Mouse (Mus musculus) brain, embryonic 14.5 days (tissue): ENCODE data around the gene Fars2. TPM values are rescaled to one million over a fixed set of nuclear protein-coding genes. Genes with fewer than 3 reads are reported as not detected.
"Not testable (repeated sequence)": the region's sequence is repeated elsewhere in the genome, so short reads cannot be mapped to it uniquely, and the experiment has no call there.

ENCODE experiments used
- DNase-seq: peaks from one replicate; pipeline ENCODE4 v3.0.0-alpha.2; 2011; ENCODE audit warnings: low read depth
- CTCF ChIP-seq: fragments of 200-500 bp; IDR thresholded peaks from 2 replicates; pipeline ENCODE4 v1.5.1; 2012; ENCODE audit warnings: inconsistent platforms, mild to moderate bottlenecking, moderate library complexity, borderline replicate concordance; ENCODE audit not compliant: insufficient read depth, insufficient read length; ENCODE audit errors: extremely low read depth
- POLR2A ChIP-seq: fragments of 200-500 bp; IDR thresholded peaks from 2 replicates; pipeline ENCODE4 v1.6.1; 2012; ENCODE audit warnings: mild to moderate bottlenecking, inconsistent platforms, borderline replicate concordance; ENCODE audit not compliant: poor library complexity, insufficient read depth, insufficient read length, severe bottlenecking; ENCODE audit errors: extremely low read depth
- polyA plus RNA-seq: library from polyadenylated mRNA; depleted of rRNA; stranded (reverse); fragments of >200 nt; gene quantifications from 2 replicates; pipeline ENCODE4 v1.2.3, GENCODE M21; 2012

The Fars2 gene
- polyA plus RNA-seq, 1 experiment: 28.9 TPM

DNA sequence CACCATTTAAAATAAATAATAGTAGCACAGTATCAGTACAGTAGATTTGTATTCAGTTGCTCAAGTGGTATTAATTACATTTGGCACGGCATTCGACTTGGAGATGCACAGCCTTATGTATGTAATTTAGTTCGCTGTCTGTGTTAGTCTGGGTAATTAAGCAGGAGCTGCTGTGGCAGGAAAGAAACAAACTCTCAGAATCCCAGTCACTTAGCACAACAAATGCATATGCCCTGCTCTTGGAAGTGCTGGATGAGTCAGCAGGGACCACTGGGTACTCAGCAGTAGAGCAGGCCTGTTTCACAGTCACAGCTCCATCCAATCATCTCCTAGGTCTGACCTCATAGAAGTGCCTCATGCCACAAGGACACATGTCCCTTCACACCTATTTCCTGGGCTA, 200.6 kb downstream of the Fars2 start:
- TF ChIP-seq CTCF (no peak), POLR2A (no peak)
- peak; percentile 87 for DNase-seq

DNA sequence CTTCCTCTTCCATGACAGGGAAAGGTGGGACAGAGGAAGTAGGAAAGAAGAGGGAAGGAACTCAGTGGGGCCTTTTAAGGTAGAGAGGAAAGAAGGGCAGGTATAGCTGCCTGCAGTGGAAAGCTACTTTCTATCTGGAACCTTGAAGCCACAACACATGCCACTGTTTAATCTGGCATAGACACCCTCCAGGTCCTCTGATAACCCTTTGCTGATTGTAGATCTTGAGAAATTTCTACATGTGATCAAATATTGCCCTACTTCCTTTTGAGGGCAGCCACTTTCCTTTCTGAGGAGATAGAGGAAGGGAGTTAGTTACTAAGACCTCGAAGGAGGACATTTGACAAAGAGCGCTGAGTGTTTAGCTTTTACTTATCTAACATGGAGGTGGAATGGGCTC, 207.4 kb downstream of the Fars2 start:
- no peak for DNase-seq

DNA sequence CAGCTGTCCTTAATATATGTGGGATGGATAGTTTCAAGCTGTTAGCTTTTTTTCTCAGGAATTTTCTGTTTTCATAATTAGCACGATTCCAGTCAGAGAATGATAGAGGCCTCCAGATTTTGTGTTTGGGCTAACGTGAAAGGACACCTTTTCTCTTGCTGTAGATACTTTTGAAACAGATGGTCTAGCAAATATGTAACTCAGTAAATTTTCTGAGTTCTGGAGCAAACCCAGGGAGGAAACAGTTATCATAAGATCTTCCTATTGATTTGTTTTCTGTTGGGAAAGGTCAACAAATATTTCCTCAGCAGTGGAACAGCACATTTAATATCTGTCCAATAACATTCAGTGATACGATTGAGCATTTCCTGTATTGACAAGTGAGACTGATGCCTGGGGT, 209.3 kb downstream of the Fars2 start:
- DNase-seq: no peak
- TF ChIP-seq CTCF (no peak), POLR2A (no peak)

More for the DNA sequence above, 207.4 kb downstream of the Fars2 start:
- TF ChIP-seq POLR2A (no peak), CTCF (no peak)

DNA sequence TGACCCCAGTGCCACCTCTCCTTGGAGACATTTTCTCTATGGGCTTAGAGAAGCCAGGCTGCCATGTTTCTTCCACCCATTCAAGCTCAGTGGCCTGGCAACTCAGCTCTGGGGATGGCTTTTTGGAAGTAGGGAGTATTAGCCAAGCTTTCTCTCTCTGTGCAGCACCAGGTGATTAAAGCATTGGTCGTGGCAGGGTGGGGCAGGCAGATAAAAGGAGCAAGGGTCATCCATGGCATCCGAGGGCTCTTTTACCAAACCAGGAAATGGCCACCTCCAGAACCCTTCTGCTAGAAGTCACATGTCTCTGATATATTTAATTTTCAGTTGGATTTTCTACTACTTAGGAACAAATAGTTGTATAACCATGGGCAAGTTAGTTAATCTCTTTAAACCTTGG, 212.7 kb downstream of the Fars2 start:
- TF ChIP-seq CTCF (no peak), POLR2A (no peak)
- no peak for DNase-seq

DNA sequence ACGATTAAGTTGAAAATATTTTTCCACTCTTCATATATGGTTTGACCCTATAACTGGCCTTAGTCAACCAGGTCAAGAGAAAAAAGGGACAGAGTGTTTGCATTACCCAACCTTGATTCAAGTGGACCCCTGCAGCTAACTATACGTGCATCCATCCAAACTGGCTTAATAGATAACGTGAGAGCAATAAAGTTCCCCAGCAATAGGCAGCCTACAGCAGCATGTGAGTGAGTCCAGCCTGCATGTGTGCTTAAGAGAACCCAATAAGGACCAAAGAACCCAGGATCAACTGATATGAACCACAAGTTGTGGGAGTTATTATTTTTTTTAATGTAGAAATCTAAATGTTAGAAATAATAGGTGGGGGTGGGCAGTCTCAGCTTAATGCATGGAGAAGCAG, 213.3 kb downstream of the Fars2 start:
- TF ChIP-seq POLR2A (no peak), CTCF (no peak)
- no peak for DNase-seq

DNA sequence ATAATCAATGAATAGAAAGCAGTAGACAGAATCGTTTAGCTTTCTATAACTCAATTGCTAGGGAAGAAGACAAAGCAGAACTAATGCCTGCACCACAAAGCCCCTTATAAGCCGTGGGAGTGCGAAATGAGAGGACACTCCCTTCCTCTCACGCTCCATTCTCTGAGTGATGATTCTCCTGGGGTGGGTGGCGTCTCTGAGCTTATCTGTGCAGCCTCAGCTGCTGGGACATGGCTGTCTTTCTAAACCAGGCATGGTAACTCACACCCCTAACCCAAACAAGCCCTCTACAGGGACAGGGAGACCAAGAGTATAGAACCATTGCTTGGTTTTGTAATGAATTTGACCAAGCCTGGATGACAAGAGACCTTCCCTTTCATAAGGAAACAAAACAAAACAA, 217.5 kb downstream of the Fars2 start:
- TF ChIP-seq CTCF (no peak), POLR2A (no peak)

DNA sequence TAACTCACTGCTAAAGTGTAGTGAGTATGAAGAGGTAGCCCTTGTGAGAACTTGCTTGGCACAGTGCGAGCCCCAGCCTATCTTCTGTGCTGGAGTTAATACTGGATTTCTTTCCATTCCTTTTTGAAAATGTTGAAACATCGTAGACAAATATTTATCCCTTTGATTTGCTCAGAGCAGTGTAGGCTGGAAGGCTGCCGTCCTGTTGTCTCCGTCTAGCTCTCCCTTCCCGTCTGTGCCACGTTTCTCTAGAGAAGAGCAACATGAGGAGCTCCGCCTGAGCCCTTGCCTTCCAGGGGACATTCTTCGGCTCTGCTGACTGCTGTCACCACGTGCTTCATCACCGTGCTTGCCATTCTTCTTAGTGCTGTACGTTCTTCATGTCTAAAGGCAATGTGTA, 234.3 kb downstream of the Fars2 start:
- TF ChIP-seq POLR2A: no peak
- no peak for TF ChIP-seq CTCF
- no peak for DNase-seq

More for the DNA sequence above, 217.5 kb downstream of the Fars2 start:
- no peak for DNase-seq

DNA sequence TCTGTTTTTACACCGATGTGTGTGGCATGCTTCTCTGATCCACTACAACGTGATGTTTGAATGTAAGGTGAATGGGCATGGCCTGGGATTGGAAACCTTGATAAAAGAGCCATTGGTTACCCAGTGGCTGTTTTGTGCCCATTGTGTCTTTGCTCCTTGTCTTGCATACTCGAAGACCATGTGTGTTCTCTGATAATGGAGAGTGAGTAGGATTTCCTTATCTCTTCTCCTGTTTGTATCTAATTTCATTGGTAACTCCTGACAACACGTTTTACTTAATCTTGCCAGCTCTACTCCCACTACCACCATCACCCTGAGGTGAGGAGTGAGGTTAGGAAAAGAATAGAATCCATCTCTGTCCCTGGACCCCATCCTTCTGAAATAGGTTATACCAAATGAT, 240.3 kb downstream of the Fars2 start:
- no peak for TF ChIP-seq CTCF
- TF ChIP-seq POLR2A: no peak
- DNase-seq: no peak

DNA sequence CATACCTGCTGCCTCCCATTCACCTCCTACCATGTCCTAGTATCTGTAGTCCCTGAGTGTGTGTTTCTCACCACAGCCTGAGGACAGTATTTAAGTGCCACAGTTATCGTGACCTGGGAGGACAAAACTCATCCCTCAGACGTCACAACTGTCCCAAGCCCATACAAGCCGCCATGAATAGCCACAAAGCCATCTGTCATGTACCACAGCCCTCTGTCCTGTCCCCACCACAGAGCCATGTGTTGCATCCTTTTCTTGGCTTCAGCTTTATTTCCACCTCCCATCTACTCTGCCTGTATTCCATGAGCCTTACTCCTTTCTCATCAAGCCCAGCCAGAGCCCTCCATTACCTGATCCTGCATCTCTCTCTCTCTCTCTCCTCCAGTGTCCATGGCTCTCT, 244.2 kb downstream of the Fars2 start:
- TF ChIP-seq CTCF (no peak), POLR2A (no peak)

DNA sequence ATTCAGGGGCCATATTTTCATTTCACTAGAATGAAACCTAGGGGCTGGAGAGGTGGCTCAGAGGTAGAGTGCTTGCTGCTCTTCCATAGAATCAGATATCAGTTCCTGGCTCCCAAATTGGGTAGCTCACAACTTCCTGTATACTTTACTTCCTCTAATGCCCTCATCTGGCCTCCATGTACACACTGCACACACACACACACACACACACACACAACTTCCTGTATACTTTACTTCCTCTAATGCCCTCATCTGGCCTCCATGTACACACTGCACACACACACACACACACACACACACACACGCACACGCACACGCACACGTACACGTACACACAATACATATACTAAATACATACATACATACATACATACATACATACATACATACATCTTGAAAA, 248.5 kb downstream of the Fars2 start:
- DNase-seq: not testable (repeated sequence)

More for the DNA sequence above, 244.2 kb downstream of the Fars2 start:
- no peak for DNase-seq

DNA sequence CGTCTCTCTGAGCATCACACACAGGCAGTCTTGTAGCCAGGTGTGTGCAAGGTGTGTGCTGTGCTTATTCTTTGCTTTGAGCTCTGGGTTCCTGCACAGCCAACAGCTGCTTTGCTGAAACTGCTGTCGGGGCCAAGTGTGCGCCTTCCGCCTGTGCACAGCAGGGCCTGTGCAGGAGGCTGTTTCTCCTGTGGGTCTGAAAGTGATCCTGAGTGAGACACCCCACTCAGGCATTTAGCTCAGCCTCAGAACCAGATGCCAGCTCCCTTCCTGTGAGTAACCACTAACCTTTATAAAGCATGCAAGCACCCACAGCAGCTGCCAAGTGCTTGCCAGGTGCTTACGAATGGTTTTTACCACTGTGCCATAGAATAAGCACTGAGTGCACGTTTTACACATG, 249.1 kb downstream of the Fars2 start:
- DNase-seq: no peak
- no peak for TF ChIP-seq CTCF
- TF ChIP-seq POLR2A: no peak

DNA sequence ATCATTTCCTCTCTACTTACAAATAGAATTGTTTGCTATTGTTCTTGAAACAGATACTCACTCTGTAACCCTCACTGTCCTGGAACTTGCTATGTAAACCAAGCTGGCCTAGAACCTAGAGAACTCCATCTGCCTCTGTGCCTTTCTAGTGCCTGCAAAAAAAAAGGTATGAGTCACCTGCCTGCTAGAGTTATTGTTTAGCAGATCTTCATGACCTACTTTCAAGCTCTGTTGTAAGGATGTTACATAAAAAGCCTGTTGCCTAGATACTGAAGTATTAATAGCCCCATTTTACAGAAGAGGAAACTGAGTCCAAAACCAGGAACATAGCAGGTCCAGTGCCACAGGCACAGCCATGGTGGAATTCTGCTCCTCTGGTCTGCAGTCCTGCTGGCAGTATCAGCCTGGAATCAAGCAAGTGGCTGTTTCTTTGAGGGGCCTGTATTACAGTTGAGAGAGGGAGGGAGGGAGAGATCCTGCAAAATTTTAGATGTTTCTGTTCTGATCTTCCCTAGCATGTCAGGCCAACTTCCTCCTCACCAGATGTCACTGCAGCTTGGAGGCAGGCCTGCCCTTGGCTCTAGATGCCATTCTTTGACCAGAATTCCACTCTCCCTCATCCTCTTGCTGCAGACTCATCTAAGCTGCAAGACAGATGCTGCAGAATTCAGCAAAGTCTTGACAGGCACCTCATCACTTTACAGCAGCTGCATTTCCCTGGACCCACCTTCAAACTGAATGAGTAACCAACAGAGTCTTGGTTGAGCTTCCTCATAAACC, 250.7 kb downstream of the Fars2 start:
- no peak for TF ChIP-seq CTCF
- TF ChIP-seq POLR2A: no peak
- DNase-seq: peak; percentile 31
